Mouse (Mus musculus) limb, embryonic 10.5 days (tissue): ENCODE measurements around the gene Nr3c2. TPM values are rescaled to one million over a fixed set of nuclear protein-coding genes. Genes with fewer than 3 reads are reported as not detected.

ENCODE experiments used
- DNase-seq: peaks from one replicate; pipeline ENCODE4 v3.0.0-alpha.2; 2017; ENCODE audit warnings: low spot score
- H3K27ac ChIP-seq: fragments of 300-500 bp; sonication (generic); 2 replicates; pipeline ENCODE4 v1.5.1; 2016; ENCODE audit warnings: mild to moderate bottlenecking
- H3K27me3 ChIP-seq: fragments of 300-500 bp; sonication (generic); 2 replicates; pipeline ENCODE4 v1.6.1; 2016; ENCODE audit warnings: low read depth, mild to moderate bottlenecking; ENCODE audit not compliant: poor library complexity, severe bottlenecking
- H3K36me3 ChIP-seq: fragments of 300-500 bp; sonication (generic); 2 replicates; pipeline ENCODE4 v1.6.1; 2016; ENCODE audit warnings: mild to moderate bottlenecking, moderate library complexity
- H3K4me1 ChIP-seq: fragments of 300-500 bp; sonication (generic); 2 replicates; pipeline ENCODE4 v1.6.1; 2016
- H3K4me3 ChIP-seq: fragments of 300-500 bp; sonication (generic); 2 replicates; pipeline ENCODE4 v1.5.1; 2016; ENCODE audit warnings: mild to moderate bottlenecking, moderate library complexity
- H3K9me3 ChIP-seq: fragments of 300-500 bp; sonication (generic); replicated peaks from 2 replicates; pipeline ENCODE4 v1.6.1; 2016; ENCODE audit warnings: mild to moderate bottlenecking
- WGBS: fragments of 180-500 bp; shearing (Covaris S2); methylation state at CpG from one replicate; pipeline ENCODE4 v1.1.7; 2016; 5-methylcytosine and 5-hydroxymethylcytosine counted together
- polyA plus RNA-seq: library from polyadenylated mRNA; unstranded; fragments of >200 nt; fragmentation: Nextera tagmentation; extraction: Ambion mirVana; gene quantifications from 2 replicates; pipeline ENCODE4 v1.2.1, GENCODE M21; 2016

The Nr3c2 gene
- polyA plus RNA-seq, 1 experiment from 2014 or later = 0.41 TPM

DNA sequence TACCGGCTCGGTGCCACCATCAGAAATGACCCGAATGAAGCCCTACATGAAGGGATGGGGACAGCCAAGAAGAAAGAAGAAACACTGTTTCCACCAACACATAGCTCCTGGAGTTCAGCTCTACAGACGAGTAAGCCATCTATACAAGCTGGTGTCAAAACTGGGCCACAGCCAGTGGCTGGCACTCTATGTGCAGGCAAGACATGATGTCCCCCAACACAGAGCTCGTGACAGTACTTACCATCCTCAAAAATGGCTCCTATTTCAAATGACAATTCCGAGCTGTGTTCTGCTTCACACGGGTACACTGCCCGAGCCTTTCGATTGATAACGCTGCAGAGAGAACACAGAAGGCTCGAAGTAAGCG is 357.8 kb downstream of the Nr3c2 start:
- Histone ChIP-seq H3K36me3 (peaks cover 58% of the 10 kb centered on the region), H3K27ac (no peak overlapping the region), H3K9me3 (no peaks in the 10 kb centered on the region), H3K4me1 (no peaks in the 10 kb centered on the region), H3K27me3 (no peaks in the 10 kb centered on the region), H3K4me3 (no peak overlapping the region)
- 92% methylated on average over 12 of the region's 12 CpGs for WGBS
- no peak for DNase-seq

DNA sequence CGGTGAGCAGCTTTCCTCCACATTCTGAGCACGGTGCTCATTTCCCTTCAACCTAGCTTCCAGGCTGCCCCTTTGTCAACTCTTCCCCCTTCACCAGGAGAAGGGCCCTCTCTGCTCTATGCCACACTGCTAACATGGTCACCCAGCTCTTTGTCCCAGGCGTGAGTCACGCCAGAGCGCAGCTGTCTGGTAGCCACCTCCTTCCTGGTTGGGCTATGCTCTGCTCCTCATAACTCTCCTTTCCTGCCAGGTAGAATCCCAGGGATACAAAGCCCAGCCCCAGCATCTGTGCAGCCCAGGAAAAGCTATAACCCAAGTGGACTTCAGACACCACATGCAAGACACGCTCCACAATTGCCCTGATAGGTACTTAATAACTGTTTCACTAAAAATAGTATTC is 362.0 kb downstream of the Nr3c2 start:
- H3K4me3 ChIP-seq = no peak overlapping the region

DNA sequence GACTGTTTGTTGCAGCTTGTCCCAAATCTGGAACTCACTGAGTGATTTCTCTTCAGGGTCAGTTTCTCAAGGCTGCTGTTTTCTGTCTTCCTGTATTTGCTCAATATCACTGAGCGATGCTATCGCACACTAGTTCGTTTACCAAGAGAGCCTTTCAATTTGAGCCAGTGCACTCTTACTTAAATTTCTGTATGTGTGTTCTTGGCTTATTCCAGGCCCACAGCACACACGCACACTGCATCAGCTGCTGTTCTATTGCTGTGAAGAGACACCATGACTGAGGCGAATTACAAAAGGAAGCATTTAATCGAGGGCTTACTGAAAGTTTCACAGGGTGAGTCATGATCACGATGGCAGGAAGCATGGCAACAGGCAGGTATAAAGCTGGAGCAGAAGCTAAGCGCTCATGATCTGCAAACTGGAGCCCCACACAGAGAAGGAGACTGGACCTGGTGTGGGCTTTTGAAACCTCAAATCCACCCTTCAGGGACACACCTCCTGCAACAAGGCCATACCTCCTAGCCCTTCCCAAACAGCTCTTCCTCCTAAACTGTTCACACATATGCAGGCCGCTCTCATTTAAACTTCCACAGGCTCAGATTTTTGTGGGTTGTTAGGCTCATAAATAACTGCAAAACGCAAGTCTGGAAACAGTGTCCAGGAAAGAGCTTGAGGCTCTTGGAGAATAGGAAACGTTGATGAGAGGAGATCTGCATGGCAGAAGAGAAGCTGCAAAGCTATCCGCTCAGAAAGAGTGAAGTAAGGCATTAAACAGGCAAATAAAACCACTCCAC is 363.2 kb downstream of the Nr3c2 start:
- Histone ChIP-seq H3K4me1 (no peaks in the 10 kb centered on the region), H3K4me3 (no peak overlapping the region), H3K9me3 (no peaks in the 10 kb centered on the region), H3K27me3 (no peaks in the 10 kb centered on the region), H3K36me3 (peaks cover 32% of the 10 kb centered on the region), H3K27ac (no peak overlapping the region)
- 86% methylated on average over 12 of the region's 12 CpGs for WGBS
- DNase-seq = no peak

More for the DNA sequence above, 362.0 kb downstream of the Nr3c2 start:
- no peak for DNase-seq
- WGBS = 87% methylated on average over 6 of the region's 6 CpGs
- no peaks in the 10 kb centered on the region for H3K4me1 ChIP-seq
- H3K27me3 ChIP-seq = no peaks in the 10 kb centered on the region
- no peaks in the 10 kb centered on the region for H3K9me3 ChIP-seq
- H3K36me3 ChIP-seq = peaks cover 42% of the 10 kb centered on the region
- no peak overlapping the region for H3K27ac ChIP-seq

DNA sequence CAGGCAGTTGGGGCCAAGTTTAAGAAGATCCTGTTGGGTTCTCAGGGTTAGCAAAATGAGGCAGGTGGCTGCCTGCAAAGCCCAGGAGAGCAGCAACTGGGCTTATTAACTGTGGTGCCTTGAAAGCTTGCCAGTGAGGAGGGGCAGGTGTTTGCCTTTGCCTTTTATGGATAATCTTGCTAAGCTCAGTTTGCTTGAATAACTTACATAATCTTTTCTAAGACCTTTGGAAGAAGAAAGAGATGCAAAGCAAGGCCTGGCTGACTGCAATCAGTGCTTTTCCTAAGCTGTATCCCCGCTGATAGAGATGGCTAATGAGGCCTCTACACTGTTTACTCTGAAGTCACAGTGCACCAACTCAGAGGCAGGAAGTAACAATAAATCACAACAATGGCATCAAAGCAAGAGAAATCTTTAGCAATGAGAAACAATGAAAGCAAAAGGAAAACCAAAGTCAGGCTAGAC is 368.7 kb downstream of the Nr3c2 start:
- Histone ChIP-seq H3K27ac (no peak overlapping the region), H3K9me3 (no peaks in the 10 kb centered on the region), H3K4me3 (no peak overlapping the region), H3K36me3 (peaks cover 43% of the 10 kb centered on the region), H3K27me3 (no peaks in the 10 kb centered on the region), H3K4me1 (peaks cover 9% of the 10 kb centered on the region)
- whole genome bisulfite sequencing = 47% methylated on average over 1 of the region's 1 CpGs
- no peak for DNase-seq

DNA sequence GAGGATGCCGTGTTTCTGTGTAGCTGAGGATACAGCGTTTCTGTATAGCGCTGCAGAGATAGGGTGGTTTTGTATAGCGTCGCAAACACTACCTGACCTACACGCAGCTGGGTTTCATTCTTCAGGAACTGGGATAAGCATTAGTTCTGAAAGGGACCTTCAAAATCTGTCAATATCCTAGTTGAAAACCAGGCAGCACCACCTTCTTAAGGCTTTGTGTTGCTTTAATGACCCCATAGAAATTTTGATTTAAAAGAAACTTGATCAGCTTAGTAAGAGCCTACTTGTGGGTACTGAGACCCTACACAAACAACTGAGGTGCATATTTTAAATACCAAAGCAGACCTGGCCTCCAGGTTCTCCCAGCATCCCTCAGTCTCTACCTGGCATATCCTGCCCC is 372.9 kb downstream of the Nr3c2 start:
- WGBS = 90% methylated on average over 6 of the region's 6 CpGs

DNA sequence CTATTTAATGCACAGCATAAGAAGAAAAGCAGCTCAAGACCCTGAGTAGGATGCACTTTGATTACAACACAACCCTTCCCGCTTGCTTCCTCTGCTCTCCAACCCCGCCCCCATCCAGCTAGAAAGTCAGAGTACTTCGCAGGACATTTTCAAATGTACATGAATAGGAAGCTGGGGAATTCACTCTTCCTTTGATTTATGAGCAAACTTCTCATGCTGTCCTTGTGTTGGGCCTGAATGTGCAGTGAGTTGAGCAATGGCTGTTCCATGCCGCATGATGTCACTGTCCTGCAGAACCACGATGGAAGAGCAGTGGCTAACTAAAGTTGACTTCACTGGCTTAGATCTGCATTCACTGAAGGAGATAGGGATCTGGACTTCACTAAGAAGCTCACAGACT is 376.3 kb downstream of the Nr3c2 start:
- Histone ChIP-seq H3K9me3 (no peaks in the 10 kb centered on the region), H3K4me1 (no peaks in the 10 kb centered on the region), H3K36me3 (peaks cover 33% of the 10 kb centered on the region), H3K27me3 (no peaks in the 10 kb centered on the region), H3K4me3 (no peak overlapping the region), H3K27ac (no peak overlapping the region)
- no peak for DNase-seq
- WGBS = 88% methylated on average over 5 of the region's 5 CpGs

More for the DNA sequence above, 372.9 kb downstream of the Nr3c2 start:
- DNase-seq = no peak
- H3K4me1 ChIP-seq = peaks cover 9% of the 10 kb centered on the region
- H3K9me3 ChIP-seq = no peaks in the 10 kb centered on the region
- no peak overlapping the region for H3K27ac ChIP-seq
- no peaks in the 10 kb centered on the region for H3K27me3 ChIP-seq
- peaks cover 51% of the 10 kb centered on the region for H3K36me3 ChIP-seq
- no peak overlapping the region for H3K4me3 ChIP-seq

DNA sequence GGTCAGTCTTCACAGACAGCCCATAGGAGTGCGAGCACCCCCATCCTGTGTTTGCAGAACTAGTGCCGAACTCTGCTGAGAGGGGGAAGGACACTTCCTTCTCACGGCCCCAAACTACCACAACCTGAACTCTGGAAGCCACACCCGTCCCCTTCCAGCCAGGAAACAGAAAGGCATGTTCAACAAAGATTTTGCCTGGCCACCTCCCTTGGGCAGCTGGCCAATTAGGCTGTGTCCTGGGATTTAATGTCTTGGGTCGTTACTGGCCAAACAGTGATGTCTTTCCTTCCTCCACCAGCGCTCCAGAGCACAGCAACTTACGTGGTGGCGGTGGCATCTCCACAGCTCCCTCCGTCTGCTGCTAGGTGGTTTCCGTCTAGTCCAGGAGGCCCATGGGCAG is 377.6 kb downstream of the Nr3c2 start:
- no peak for DNase-seq

DNA sequence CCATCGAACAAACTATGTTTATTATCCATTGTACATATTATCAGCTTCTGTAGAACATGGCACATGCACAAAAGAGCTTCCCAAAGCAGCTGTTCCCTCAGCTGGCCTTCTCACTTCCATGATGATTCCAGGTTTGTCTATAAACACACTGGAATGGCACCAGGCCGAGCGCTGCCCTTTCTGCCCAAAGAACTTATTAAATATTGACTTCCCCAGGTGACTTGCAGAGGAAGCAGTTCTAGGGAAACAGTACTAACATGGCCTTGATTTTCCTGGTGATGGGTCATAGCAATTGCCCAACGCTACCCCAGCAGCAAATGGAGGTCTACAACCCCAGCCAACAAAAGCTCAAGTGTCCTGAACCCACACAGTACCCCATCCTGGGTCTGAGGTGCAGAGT is 379.0 kb downstream of the Nr3c2 start:
- 92% methylated on average over 4 of the region's 4 CpGs for WGBS
- Histone ChIP-seq H3K4me1 (no peaks in the 10 kb centered on the region), H3K27ac (no peak overlapping the region), H3K27me3 (no peaks in the 10 kb centered on the region), H3K4me3 (no peak overlapping the region), H3K9me3 (no peaks in the 10 kb centered on the region), H3K36me3 (peaks cover 18% of the 10 kb centered on the region)
- no peak for DNase-seq

More for the DNA sequence above, 377.6 kb downstream of the Nr3c2 start:
- no peak overlapping the region for H3K27ac ChIP-seq
- H3K4me1 ChIP-seq = no peaks in the 10 kb centered on the region
- 86% methylated on average over 10 of the region's 10 CpGs for WGBS
- no peaks in the 10 kb centered on the region for H3K27me3 ChIP-seq
- H3K4me3 ChIP-seq = no peak overlapping the region
- H3K9me3 ChIP-seq = no peaks in the 10 kb centered on the region
- H3K36me3 ChIP-seq = peaks cover 20% of the 10 kb centered on the region

DNA sequence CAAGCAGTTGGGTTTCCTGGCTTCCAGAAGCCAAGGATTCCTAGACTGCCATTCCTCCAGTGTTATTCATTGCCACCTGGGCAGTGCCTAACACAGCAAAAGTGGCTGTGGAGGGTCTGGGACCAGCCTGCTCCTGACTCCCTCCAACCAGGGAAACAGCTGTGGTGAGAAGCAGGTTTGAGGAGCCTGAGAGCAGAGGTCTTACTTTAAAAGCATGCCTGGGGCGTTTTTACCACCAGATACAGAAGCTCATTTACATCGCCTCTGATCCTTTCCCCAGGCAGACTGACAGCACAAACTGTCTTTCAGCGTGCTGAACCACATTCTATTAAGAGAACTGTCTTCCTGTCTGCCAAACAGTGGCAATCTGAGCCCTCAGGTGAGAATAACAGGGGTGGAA is 380.7 kb downstream of the Nr3c2 start:
- WGBS = 49% methylated on average over 3 of the region's 3 CpGs
- H3K27ac ChIP-seq = peak overlapping the region; percentile 36; the same call in 1 of the 2 replicates

DNA sequence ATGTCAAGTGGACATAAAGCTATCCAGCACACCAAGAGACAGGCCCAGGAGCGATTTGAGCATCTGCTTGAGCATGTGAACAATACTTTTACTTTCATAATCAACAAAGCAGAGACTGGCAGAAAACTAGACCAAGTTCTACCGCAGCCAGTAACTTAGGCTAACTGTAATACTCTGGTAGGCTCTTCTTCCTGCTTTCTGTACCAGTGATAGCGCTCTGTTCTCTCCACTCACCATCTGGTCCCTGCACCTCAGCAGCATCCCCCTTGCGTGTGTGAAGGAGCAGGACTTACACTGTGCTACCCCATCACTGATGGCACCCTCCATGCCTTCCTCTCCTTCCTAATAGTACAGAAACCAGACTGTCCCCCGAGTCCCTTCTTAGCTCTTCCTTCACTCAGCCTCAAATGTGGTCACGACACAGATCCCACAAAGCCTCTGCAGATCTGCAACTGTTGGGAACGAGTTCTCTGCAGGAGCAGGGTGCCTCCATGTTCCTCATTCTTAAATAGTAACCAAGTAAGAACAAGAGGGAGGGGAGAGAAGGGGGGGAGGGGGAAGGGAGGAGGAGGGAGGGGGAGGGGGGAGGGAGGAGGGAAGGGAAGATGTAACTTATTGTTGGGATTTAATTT is 383.5 kb downstream of the Nr3c2 start:
- DNase-seq = no peak
- Histone ChIP-seq H3K9me3 (no peaks in the 10 kb centered on the region), H3K27ac (no peak overlapping the region), H3K4me3 (no peak overlapping the region), H3K4me1 (no peaks in the 10 kb centered on the region), H3K27me3 (no peaks in the 10 kb centered on the region), H3K36me3 (no peaks in the 10 kb centered on the region)
- WGBS = 89% methylated on average over 7 of the region's 7 CpGs

More for the DNA sequence above, 380.7 kb downstream of the Nr3c2 start:
- Histone ChIP-seq H3K27me3 (no peaks in the 10 kb centered on the region), H3K9me3 (no peaks in the 10 kb centered on the region), H3K36me3 (peaks cover 16% of the 10 kb centered on the region), H3K4me3 (no peak overlapping the region), H3K4me1 (no peaks in the 10 kb centered on the region)
- no peak for DNase-seq

DNA sequence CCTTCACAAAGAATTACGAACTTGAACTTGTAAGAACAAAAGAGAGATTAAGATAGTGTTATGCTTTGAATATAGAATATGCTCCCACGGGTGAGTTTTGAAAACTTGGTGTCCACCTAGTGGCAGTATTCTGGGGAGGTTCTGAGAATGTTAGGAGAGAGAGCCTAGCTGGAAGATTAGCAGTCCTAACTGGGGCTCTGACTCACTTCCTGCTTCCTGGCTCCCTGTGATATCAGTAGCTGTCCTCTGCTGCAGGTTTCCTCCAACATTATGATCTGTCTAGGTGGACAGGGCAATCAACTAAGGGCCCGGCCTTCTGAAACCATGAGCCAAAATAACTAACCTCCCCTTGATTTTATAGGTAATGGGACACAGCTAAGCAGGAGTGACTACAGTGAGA is 385.2 kb downstream of the Nr3c2 start:
- no peaks in the 10 kb centered on the region for H3K9me3 ChIP-seq
- DNase-seq = no peak
- 0 out of 2 replicates have a peak, but pooled peaks cover 3% of the 10 kb centered on the region for H3K4me1 ChIP-seq
- no peaks in the 10 kb centered on the region for H3K27me3 ChIP-seq
- 89% methylated on average over 3 of the region's 3 CpGs for WGBS
- no peak overlapping the region for H3K27ac ChIP-seq
- no peaks in the 10 kb centered on the region for H3K36me3 ChIP-seq
- H3K4me3 ChIP-seq = no peak overlapping the region

DNA sequence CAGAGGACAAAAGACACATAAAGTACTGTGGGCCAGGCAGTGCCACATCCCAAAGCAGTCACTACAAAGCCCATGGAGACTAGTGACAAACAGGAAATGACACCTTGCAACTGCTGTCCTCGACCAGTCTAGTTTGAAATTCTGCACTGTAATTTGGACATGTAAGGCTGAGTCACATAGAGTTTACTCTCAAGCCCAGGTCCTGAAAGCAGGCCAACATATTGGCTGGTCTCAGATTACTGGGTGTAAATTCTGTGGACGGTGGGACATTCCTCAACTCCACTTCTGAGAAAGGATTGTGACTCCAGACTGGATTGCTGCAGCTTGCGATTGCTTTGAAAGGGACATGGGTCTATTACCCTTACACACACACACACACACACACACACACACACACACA is 388.8 kb downstream of the Nr3c2 start:
- Histone ChIP-seq H3K27me3 (no peaks in the 10 kb centered on the region), H3K27ac (0 out of 2 replicates have a peak overlapping the region, but pooled peaks have one; percentile 9), H3K4me1 (0 out of 2 replicates have a peak, but pooled peaks cover 3% of the 10 kb centered on the region), H3K9me3 (no peaks in the 10 kb centered on the region), H3K36me3 (no peaks in the 10 kb centered on the region), H3K4me3 (no peak overlapping the region)
- no peak for DNase-seq
- 61% methylated on average over 3 of the region's 3 CpGs for WGBS

DNA sequence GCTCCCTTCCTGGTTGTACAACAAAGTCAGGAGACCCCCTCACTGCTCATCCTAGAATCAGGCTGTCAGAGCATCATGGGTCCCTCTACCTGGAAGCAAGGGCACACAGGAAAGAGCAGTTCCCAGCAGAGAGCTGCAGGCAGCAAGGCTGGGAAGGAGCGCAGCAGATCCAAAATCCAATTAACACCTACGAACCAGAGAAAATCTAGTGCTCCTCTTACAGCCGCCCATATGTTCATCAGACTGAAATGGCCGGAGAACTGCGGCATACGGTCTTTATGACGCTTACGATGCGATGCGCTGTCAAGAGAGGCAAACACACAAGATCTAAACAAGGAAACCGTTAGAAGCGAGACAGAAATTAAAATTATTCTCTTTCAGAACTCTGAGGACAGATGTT is 389.2 kb downstream of the Nr3c2 start:
- Histone ChIP-seq H3K27ac (0 out of 2 replicates have a peak overlapping the region, but pooled peaks have one; percentile 9), H3K4me1 (0 out of 2 replicates have a peak, but pooled peaks cover 3% of the 10 kb centered on the region), H3K4me3 (no peak overlapping the region), H3K36me3 (no peaks in the 10 kb centered on the region), H3K9me3 (no peaks in the 10 kb centered on the region), H3K27me3 (no peaks in the 10 kb centered on the region)
- no peak for DNase-seq
- 90% methylated on average over 12 of the region's 12 CpGs for WGBS
